8 mouse cellular contexts compared by ENCODE assay signal in genomic region chr17:62882726-62883475, GRCm38 (mm10). TPM values are rescaled to one million over a fixed set of nuclear protein-coding genes. Genes with fewer than 3 reads are reported as not detected.
A peak's percentile ranks its signal among the peaks of the same experiment; 100 is the strongest.
DNase-seq lines count a peak whose midpoint lies in the region; ATAC-seq lines count a peak whose summit lies in the region.

No protein-coding gene starts in this region.

- H3K9me3 ChIP-seq in hindbrain, embryonic 12.5 days (replicated peaks): no peaks in the 10 kb centered on the region

- H3K27me3 ChIP-seq in hindbrain, embryonic 12.5 days: no peaks in the 10 kb centered on the region

- 2% methylated on average over 40 of the region's 53 CpGs for WGBS in hindbrain, embryonic 12.5 days

- H3K9ac ChIP-seq in hindbrain, embryonic 12.5 days: peak overlapping the region; percentile 94

- H3K36me3 ChIP-seq in hindbrain, embryonic 12.5 days: no peaks in the 10 kb centered on the region

- peaks cover 8% of the 10 kb centered on the region for H3K4me1 ChIP-seq in hindbrain, embryonic 12.5 days

- peak overlapping the region; percentile 81 for H3K4me2 ChIP-seq in hindbrain, embryonic 12.5 days (replicated peaks)

- H3K27ac ChIP-seq in hindbrain, embryonic 12.5 days: peak overlapping the region; percentile 94

- peak; percentile 97 for DNase-seq in R1 (ENCODE audit: low read depth, low spot score)
- DNase-seq in cerebellum, postnatal 10 days: peak; percentile 90 to 94
- DNase-seq in frontal cortex, postnatal 14 days (ENCODE audit: low spot score in 2 of 2): peak; percentile 63 to 68
- DNase-seq in layer of hippocampus, postnatal 36 days: peak; percentile 72 to 76
- peak; percentile 66 for DNase-seq in lung, postnatal 14 days
- peak; percentile 85 for DNase-seq in right cerebral cortex, adult 18-20 months
- peak; percentile 83 to 86 for DNase-seq in urinary bladder, postnatal 36 days (ENCODE audit: low spot score in 2 of 2)

- peak overlapping the region; percentile 90 for H3K4me3 ChIP-seq in hindbrain, embryonic 12.5 days

- ATAC-seq in hindbrain, embryonic 12.5 days (ENCODE audit: low FRiP score): peak; percentile 82

RNA-seq across cellular contexts. Expression of gene Efna5, which starts 1.8 kb away (rescaled TPM):
- polyA plus RNA-seq in hindbrain, embryonic 12.5 days (2016; fragmentation: Nextera tagmentation; extraction: Ambion mirVana): 61.3 and 63.3 TPM in 2 replicates
- 1 to 10 TPM; 5.2 to 7.2 TPM for total RNA-seq in layer of hippocampus, postnatal 36 days (2021)

Comparison
In these comparisons a context has a peak if more than half of its experiments do, and no peak if none do; other contexts are left out.
1. Peak in every context shown above with its lines: DNase-seq, ATAC-seq, H3K4me3 ChIP-seq and H3K27ac ChIP-seq.